Mouse (Mus musculus): Measurements from ENCODE around the gene Tns1.

Tns1 gene

DNA sequence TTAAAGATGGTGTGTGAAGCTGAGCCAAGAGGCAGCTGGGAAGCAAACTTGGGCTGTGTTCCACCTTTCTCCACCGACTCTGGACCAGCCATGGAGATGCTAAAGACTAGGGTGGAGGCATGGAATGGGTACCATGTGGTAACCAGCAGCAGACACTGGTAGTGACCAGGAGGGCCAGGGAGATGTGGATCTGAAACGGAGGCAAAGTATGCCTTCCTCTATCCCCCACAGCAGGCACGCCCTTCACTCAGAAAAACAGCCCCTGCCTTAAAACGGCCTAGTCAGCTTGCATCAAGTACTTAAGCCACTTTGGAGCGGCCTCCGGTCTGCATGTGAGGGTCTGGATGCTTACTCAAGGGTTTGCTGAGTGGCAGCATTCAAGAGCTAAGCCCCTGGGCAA lies 164.9 kb downstream of the Tns1 start:
- no peak for DNase-seq (ENCODE audit: low read depth, low spot score)

DNA sequence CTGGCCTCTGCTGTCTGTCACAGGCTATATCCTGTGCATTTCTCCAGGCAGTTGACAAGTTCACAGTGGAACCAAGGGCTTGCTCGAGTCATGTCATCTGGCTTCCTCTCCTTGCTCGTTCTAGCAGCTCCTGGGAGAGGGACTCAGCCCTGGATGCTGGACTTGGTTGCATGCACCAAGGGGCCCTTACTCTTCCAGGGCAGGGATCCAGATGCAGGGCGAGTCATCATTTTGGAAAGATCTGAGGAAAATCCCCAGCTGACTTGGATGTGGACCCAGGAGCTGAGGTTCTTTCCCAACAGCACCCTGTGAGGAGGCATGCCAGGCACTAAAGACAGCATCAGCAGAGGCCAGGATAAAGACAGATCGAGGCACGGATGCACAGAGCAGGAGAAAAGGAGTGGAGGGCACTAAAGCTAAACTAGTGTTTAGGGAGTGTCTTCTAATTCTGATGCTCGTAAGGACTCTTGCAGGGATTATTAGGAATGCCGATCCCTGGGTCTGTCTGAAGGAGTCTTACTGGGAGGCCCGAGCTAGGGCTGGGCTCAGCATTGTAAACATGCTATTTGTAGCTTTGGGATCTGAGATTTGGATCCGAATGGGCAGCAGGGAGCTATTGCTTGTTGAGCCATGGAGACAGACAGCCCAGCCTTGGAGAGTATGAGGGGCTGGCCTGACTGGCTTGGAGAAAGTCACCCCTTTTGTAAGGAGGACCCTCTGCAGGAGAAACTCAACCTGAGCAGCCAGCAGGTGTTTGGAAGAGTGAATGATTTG lies 165.9 kb downstream of the Tns1 start:
- DNase-seq (ENCODE audit: low read depth, low spot score) = peak; percentile 78

DNA sequence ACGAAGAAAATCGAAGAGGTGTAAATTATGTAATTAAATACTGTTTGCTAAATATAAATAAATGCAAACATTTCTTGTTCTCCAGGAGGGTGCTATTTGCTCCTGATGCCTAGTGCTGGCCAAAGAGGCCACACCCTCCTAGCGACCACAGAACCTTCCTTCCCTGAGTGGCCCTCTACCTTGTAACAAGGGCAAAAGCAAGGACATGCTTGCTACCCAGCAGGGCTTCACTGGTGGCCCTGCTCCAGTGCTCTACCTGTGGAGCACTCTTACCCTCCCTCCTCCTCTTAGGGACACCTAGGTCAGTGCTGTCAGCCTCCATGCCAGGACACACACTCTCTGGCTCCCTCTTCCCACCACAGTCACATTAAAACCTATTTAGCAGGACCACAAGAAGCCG lies 166.8 kb downstream of the Tns1 start:
- no peak for DNase-seq (ENCODE audit: low read depth, low spot score)

DNA sequence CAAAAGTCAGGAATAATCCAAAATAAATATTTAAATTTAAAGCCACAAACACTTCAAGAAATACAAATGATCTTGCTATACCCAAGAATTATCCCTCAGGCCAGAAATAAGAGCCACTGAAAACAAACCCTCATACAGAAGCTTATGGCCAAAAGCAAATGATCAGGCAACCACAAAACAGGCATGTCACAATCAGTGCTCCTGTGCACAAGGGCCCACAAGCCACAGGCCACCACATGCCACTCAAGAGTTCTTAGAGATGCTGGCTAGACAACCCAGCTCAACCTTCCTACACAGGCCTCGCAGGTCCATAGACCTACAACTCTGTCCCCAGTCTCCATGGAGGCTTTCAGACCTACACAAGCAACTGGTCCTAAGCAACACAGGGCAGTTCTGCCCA lies 167.9 kb downstream of the Tns1 start:
- DNase-seq (ENCODE audit: low read depth, low spot score) = no peak

DNA sequence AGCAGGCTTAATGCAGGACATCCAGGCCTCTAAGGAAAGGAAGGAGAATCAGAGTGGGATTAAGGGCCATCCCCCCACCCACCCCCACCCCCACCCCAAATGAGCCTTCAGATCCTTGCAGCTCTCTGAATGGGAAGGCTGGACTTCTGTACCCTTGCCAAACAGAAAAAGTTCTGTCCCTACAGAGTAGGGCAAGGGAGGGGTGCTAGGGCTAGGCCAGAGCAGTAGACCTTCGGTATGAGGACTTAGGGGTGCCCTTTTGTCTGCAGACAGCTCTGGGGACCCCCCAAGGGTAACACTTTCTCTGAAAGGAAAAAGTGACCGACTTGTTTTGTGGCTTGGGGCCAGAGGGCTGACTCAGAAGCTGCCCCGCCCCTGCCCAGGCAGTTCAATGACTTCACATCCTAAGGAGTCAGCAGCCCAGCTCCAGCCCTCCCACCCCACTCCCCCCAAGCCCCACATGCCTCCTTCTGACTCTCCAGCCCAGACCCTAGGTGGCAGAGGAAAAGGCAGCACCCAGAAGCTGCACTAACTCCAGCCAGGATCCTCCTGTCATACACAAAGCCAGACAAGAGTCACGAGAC lies 168.9 kb downstream of the Tns1 start:
- no peak for DNase-seq (ENCODE audit: low read depth, low spot score)

DNA sequence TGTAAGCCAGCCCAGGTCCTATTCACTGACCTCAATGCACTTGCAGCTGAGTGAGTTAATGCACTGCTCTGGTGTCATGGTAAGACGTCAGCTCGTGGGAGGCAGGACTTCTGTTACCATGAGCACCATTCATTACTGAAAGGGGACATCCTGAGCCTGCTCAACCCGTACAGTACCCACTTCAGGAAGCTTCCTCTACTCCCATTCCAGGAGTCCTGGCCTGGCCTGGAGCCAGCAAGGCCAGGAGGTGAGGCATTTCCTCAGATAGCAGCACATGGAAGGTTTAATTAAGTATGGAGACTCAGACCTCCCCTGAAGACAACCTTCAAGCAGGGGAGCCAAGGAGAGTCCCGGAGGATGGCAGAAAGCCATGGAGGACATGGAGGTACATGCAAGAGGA lies 169.6 kb downstream of the Tns1 start:
- peak; percentile 64 for DNase-seq (ENCODE audit: low read depth, low spot score)

DNA sequence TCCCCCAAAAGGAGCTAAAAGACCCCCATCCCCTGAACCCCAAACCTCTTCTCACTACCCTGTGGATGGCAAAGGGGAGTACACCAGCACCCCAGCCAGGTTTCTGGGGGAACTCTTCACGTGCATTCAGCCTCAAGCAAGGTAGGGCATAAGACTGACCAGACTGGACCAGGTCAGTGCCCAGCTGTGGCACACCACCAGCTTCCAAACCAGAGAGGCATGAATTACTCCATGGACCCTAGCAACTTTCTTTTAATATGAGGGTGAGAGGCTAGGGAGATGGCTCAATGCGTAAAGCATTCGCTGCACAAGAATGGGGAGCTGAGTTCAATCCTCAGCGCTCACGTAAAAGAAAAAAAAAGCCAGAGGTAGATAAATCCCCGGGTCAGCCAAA lies 170.2 kb downstream of the Tns1 start:
- no peak for DNase-seq (ENCODE audit: low read depth, low spot score)

DNA sequence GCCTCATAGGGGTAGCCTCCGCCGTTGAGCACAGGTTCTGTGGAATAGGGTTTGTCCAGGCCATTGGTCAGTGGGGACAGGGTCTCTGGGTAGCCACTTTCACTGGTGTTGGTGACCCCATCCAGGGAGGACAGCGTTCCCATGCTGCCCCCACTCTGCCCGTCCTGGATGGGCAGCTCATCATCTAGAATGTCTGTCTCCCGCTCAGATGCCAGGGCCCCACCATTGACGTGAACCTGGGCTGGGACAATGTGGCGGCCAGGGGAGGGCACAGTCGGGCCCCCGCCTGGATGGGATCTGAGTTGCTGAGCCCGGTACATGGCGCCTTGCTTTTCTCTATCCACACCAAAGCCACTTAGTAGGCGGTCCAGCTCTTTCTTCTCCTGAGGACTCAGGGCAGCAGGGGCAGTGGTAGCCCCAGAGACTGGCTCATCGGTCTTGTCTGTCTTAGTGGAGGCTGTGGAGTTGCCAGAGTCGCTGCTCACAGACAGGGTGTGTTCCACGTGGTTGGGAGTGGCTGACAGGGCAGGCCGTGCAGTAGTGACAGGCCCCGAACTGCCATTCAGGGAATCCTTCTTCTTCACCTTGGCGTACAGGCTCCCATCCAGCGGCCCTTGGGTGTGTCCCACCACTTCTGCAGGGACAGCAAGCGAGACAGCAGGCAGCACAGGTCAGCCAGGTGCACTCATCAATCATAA lies 170.8 kb downstream of the Tns1 start:
- DNase-seq (ENCODE audit: low read depth, low spot score) = no peak

DNA sequence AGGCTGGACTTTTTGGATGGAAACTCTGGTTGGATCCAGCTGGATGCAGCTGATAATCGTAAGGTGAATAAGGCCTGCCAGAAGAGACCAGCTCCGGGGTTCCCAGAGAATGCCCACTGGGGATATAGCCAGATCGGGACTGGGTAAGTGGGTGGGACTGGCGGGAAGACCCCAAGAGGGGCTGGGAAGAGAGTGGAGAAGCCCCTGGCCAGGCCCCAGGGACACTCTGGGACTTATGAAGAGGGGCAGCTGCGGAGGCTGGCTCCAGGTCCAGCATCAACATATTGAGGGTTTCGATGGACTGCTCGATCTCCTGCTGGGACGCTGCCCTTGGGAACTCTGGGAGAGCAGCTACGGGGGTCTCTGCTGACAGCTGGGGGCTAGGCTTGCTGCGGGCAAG lies 171.7 kb downstream of the Tns1 start:
- no peak for DNase-seq (ENCODE audit: low read depth, low spot score)

DNA sequence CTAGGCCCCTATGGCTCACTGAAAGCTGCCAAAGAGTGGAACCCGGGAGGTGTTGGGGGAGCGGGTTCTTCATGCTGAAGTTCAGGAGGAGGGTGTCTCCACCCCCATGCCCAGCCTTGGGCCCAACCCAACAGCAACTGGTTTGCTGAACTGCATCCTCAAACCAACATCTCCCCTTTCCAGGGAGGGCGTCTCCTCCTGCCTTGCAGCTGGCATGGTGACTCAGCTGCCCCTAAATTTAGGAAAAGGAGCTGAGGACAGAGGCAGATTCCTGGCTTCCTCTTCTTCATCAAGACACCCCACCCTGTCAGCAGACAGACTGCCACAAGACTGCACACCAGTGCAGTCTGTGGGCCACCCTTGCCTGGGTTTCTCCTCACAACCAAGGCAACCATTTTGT lies 173.1 kb downstream of the Tns1 start:
- peak; percentile 58 for DNase-seq (ENCODE audit: low read depth, low spot score)

DNA sequence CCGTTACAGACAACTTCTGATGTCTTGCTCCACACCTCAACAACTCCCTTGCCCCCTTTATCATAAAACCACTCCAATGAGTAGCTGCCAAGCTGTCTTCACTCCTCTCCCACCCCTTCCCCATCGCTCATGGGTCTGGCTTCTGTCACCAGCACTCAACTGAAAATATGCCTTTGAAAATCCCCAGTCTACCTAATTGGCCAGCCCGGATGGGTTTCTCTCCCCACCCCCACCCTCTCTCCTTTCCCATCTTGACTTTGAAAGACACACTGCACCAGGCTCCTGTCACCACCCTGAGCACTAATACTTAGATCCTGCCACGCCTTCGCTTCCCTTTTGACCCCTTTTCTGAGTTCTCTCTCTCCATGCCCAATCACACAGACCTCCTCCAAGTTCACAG lies 175.5 kb downstream of the Tns1 start:
- DNase-seq (ENCODE audit: low read depth, low spot score) = no peak

DNA sequence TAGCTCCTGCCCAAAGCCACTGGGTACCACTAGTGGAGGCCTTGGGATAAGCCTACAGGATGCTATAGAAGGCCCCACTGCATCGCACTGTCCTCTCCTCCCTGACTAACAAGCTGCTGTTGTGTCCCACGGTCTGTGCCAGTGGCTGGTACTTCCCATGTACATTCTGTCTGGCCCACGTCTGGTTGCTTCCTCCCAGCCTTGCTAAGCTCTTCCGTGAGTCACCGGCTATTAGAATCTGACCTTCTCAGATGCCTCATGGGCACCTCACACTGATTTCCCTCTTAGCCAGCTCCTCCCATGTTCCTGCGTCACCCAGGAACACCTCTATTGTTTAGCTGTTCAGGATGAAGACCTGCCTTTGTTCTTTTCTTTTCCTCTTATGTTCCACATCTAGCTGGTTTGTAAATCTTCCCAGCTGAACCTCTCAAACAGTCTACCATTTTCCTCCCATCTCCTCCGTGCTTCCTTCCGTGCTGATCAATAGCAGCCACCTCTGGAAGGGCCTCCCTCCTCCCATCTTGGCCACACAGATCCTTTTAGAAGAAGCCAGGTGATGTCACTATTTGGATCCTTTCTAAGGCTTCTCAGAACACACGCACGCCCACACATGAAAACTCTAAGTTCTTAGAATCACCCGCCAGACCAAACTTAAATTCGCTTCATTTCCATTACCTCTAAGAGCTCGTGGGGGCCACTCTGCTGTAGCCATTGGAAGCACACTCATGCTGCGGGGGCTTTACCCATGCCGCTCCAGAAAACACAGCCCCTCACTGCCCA lies 176.5 kb downstream of the Tns1 start:
- peak; percentile 69 for DNase-seq (ENCODE audit: low read depth, low spot score)

DNA sequence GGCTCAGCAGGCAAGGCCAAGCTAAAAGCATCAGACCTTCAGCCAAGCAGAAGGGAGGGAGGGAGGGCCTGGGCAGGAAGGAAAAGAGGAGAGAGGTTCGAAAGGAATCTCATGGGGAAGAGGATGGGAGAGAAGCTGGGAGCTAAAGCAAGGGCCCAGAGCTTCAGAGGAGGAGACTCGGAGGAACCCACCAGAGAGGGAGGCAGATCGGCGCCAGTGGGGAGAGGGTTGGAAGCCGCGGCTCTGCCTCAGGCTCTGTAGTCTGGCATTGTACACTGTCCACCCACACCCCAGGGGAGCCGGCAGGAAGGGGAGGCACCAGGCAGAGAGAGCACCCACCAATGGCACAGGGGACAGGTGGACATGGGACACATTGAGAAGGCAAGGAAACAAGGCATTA lies 177.5 kb downstream of the Tns1 start:
- no peak for DNase-seq (ENCODE audit: low read depth, low spot score)

DNA sequence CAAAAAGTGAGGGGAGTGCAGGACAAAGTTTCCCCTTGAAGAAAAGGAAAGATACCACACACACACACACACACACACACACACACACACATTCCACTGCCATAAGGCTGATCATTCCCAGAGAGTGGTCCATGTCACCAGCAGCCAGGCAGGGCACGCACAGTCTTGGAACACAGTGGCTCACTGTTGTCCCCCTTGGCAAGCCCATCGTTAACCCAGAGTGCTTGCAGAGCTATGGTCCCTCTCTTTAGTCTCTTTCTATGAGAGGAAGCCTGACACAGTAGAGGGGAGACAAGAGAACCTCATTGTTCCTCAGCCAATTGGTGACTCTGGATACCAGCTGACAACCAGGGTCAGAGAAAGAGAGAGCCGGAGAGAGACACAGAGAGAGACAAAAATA lies 179.9 kb downstream of the Tns1 start:
- DNase-seq (ENCODE audit: low read depth, low spot score) = no peak

DNA sequence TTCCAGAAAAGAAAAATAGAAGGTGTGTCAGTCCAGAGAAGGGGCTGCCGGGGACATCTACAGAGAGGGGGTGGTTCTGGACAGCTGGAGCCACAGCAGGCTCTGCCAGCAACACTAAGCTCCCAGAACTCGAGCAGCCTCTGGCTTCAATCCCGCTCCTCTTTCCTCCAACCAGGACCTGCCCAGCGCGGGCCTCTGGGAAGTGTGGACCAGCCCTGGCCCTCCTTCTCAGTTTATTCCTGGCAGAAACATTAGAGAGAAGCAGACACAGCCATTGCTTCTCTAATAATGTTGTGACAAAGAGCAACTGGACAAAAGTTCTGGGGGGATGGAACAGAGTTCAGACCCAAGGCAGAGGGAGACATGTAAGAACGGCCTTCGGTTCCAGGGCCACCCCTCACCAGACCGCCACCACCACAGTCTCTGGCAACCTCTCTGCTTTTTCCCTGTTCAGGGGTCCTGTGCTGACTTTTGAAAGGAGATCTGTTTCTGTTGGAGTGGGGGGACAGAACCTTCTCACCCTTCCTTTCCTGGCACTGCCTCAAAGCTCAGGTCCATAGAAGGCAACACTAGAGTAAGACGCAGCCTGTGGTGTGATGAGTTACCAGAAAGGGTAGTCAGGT lies 180.5 kb downstream of the Tns1 start:
- DNase-seq (ENCODE audit: low read depth, low spot score) = peak; percentile 90

DNA sequence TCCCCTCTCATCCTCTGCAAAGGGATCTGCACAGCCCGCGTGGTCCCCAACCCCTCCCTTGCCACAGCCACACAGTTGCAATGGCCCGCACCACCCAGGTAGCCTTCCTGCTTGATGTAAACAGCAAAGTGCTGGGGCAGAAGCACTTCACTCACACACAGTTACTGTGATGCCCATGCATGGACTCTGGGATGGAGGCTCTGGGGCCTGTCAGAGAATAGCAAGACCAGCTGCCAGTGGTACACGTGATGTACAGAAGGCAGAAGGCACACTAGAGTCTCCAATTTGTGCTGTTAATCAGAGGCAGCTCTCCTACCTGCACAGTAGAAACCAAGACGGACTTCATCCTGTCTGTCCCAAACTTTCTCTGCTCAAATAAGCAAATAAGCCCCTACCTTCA lies 181.0 kb downstream of the Tns1 start:
- no peak for DNase-seq (ENCODE audit: low read depth, low spot score)

DNA sequence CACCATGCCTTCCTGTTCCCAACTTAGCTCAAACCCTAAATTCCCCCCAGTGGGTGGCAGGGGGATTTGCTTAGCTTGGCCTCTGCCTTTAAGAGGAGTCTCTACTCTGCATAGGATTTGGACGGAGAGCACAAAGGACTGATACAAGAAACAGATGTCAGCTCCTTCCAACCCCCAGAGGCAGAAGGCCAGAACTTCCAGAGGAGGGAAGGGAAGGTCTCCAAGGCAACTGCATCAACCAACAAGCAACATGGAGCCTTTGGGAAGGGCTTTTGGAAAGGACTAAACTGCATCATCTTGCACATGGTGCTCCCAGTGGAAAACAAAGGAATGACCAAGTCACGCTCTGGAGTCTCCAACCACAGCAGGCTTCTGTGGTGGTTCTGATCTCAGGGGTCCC lies 182.0 kb downstream of the Tns1 start:
- DNase-seq (ENCODE audit: low read depth, low spot score) = peak; percentile 90

DNA sequence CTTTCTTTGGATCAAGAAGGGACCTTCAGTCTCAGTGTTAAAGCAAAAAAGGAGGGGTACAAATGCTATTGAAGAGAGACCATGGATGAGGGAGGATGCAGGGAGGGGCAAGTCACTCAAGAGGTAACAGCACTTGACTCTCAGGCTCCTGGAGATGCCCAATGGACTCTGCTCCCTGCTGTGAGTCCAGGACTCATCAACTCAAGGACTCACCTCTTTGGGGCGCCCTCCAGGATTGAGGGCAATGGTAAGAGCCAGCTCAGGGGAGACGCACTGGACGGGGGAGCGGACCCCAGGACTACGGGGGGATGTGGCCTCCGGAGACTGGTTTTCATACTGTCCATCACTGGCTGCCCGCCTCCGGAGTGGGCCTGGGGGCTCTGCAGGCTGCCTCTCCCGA lies 182.6 kb downstream of the Tns1 start:
- DNase-seq (ENCODE audit: low read depth, low spot score) = no peak

DNA sequence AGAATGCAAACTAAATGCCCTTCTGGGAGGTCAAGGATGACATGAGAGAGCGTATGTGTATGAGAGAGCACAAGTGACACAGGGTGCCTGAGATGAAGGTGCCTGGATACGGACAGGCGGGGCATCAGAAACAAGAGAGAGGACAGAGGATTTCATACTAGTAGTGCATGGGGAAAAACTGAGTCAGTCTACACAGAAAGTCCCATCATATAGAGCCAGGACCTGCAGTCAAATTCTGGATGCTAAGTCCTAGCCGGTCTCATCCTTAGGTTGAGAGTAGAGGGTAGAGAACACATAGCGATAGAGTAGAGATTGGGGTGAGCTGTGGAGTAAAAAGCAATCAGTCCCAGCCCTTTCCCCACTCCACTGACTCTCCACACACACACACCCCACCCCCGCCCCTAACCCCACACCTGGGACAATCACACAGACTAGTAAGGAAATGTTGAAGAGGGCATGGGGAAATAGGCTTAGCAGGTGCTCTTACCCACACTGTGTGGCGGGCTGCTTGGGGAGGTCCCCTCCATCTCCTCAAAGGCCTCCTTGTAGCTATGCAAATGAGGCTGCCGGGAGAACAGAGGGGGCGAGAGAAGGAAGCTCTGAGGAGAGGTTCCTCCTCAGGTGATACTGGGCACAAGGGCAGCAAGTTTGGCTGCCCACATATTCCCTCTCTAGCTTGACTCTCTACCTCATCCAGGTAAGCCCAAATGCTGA lies 183.6 kb downstream of the Tns1 start:
- DNase-seq (ENCODE audit: low read depth, low spot score) = no peak

DNA sequence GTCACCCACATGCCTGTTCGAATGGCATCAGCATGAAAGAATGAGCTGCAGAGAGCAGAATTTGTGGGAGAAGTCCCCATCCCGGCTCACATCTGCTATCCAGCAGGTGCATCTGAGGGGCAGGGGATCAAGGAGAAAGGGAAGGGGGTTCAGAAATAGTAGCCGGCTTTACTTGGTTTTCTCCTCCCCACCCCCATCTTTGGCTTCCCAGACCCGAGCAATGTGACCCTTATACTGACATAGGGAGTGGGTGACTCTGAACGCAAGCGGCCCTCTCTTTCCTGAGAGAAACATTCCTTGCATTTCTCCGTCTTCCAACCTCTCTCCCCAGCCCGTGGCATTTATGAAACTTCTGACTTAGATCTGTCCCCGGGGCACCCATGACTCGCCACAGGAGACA lies 185.7 kb downstream of the Tns1 start:
- no peak for DNase-seq (ENCODE audit: low read depth, low spot score)

DNA sequence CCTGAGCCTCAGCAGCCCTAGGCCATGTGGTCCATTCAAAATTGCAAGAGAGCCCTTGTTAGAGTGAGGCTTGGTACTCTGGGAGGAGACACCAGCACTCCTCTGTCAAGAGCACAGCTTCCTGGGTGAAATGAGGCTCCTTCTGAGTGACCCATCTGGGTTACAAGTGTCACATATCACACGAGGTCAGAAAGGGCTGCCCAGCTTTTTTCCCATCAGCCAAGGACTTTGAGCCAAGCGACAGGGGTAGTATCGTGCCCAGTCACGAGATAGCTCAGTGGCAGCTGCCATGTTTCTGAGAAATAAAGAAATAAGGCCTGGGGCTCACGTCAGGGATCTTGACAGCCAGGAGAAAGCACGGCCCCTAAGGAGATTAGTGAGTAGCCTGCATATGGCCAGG lies 186.4 kb downstream of the Tns1 start:
- DNase-seq (ENCODE audit: low read depth, low spot score) = peak; percentile 60
